Mouse (Mus musculus): ENCODE measurements at regions not wholly inside any gene's neighbourhood (a gene's known extent, or its start where the extent isn't known, plus 50 kb on each side); places are given as distances from the start of the nearest gene placed in this dataset.

DNA sequence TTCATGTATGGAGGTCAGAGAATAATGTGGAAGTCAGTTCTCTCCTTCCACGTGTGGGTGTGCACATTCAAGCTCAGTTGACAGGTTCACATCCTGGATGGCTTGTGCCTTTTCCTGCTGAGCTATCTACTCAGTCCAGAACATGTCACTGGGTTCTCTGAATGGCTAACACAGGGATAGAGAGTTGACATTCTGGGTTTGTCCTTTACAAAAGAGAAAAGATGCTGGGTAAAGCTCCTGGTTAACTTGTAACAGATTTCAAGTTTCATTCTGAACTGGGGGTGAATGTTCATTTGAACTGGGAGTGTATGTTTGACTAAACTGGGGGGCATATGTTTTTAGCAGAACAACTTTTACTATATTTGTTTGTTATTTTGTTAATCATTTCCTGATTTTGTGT is 133.0 kb downstream of the Tmem17 start:
- DNase-seq = no peak

DNA sequence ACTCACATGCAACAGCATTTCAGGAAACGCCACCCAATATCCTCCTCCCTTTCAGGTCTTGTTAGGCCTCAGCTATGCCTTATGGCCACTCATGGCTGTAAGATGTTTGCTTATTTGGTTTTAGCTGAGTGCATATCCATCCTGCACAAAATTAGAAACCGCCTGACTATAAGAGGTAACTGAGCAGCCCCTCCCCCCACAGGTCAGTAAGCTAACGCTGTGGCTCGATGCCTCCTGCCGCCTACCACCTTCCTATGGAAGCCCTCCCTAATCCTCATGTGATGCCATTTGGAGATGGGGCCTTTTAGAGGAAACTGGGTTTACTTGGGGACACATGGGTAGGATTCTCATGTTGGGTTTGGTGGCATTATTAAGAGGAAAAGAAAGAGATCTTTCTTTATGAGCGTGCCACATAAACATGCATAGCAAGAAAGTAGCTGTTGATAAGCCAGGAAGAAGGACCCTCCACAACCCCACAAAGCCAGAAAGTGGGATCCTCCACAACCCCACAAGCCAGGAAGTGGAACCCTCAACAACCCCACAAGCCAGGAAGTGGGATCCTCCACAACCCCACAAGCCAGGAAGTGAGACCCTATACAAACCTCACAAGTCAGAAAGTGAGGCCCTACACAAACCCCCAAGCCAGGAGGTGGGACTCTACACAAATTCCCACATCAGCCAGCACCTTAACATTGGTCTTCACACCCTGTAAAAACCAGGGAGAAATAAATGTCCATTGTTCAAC is 134.5 kb downstream of the Tmem17 start:
- DNase-seq = no peak

DNA sequence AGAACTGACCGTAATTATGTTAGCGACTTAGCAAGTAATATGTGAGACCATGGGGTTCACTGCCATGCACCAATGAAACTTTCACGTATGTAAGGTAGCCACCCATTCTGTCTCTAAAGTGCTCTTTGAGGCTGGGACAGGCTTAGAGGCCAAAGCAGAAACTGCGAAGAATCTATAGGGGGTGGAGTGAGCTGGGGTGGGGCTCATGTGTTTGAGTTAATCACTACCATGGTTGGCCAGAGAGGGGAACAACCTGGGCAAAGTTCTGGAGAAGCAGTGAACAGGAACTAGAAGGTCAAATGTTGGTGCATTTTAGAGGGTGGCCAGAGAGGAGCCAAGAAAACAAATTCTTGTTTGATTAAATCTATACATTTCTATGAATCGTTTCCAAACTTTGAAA is 136.4 kb downstream of the Tmem17 start:
- no peak for DNase-seq

DNA sequence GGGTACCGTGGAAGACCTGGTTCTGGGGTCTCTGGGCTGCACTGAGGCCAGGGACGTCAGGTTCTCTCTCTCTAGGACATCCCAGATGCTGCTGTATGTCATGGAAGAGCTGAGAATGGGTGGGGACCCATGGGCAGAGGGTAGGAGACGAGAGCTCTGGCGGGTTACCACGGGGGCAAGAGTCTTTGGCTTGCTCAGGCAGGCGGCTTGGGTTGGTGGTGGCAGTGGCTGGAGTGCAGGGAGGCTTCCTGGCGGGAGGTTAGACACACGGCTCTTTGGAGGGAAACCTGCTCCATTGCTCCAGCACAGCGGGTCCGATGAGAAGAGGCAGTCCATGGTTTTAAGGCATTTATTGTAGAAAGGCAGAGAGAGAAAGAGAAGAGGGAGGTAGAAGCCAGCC is 138.9 kb downstream of the Tmem17 start:
- no peak for DNase-seq

DNA sequence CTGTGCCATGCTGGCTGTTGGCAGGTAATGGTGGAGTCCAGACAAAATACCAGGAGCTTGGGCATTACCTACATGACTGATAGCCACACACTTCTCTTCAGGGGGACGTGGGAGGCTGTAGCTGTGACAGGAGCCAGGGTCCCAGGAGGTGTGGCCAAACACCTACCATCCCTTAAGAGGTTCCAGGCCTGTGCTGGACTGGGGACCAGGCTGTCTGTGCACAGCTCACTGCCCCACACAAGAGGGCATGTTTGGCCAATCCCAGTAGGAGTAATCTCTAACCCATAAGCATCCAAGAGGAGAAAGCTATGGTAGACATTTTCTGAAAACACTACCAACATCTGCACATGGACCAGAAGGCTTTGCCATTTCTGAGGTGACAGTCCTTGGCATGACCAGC is 139.4 kb downstream of the Tmem17 start:
- DNase-seq = no peak

DNA sequence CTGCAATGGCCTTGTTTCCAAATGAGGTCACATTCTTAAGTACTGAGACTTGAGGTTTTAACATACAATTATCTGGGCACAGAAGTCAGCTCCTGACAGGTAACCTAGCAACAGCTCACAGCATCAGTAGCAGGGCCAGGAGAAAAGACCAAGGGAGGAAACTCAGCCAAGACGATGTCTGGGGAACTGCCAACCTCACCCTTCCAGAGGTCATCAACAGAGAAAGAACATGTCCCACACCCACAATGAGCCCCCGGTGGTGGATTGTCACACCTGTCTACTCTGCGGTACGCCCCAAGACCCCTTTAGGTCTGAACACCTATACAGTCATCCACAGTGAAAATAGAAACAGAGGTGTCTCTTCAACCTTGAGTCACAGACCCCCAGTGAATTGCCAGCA is 140.0 kb downstream of the Tmem17 start:
- no peak for DNase-seq

DNA sequence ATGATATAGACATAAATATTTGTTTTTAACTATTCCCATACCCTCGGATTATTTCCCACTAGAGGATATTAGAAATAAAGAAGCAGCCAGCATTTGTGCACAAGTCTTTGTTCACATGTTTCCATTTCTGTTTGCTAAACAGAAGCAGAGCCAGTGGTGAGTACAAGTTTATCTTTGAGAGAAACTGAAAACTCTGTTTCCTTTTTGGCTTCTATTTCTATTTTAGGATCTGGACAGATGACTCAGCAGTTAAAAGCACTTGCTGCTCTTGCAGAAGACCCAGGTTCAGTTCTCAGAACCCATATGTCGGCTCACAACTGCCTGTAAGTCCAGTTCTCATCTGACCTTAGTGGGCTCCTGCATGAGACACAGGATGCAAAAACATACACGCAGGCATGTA is 141.0 kb downstream of the Tmem17 start:
- no peak for DNase-seq

DNA sequence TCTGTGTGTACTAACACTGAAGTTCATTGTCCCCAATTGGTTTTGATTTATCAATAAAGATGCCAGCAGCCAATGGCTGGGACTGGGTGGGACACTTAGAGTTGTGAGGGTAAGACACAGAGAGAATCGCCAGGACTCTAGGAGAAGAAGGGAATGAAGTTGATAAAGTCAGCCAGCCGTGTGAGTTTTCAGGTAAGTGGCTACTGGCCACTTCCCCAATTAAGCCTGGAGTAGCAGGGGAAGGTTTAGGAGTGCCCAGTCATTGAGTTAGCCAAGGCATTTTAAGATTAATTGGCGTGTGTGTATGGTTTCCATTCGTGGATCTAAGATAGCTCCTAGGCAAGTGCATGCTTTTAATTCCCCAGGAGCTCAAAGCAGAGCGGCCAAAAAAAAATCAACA is 141.5 kb downstream of the Tmem17 start:
- DNase-seq = no peak

DNA sequence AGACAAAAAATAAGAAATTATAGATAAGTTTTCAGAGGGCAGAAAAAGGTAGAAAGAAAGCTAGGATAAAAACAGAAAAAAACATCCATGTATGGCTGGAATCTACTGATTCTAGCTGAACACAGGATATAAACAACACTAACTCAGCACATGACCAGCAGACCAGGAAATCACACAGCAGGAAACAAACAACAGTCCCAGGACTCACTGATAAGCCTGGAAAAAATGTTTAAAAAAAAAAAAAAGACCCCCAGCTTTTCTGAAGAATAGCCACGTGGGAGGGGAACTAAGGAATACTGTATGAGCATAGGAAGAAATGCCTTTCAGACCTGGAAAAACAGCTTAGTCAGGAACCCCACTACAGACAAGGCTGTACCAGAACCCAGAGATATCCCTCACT is 145.7 kb downstream of the Tmem17 start:
- no peak for DNase-seq

DNA sequence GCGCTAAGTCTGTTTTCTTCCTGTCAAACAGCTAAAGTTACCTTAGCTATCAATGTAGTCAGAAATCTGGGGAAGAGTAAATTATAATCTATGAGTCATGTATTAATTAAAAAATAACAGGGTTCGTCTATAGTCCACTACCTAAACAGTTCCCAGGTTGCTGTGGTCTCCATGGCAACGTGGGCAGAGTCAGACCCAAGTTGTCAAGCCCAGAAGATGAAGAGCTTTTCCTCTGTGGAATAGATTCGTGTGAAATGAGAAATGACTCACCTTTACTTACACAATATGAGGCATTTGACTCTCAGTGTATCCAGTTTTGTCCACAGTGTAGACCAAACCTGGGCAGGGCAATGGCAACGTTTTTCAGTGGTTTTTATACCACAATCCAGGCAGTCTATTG is 149.2 kb downstream of the Tmem17 start:
- peak; percentile 29 for DNase-seq

DNA sequence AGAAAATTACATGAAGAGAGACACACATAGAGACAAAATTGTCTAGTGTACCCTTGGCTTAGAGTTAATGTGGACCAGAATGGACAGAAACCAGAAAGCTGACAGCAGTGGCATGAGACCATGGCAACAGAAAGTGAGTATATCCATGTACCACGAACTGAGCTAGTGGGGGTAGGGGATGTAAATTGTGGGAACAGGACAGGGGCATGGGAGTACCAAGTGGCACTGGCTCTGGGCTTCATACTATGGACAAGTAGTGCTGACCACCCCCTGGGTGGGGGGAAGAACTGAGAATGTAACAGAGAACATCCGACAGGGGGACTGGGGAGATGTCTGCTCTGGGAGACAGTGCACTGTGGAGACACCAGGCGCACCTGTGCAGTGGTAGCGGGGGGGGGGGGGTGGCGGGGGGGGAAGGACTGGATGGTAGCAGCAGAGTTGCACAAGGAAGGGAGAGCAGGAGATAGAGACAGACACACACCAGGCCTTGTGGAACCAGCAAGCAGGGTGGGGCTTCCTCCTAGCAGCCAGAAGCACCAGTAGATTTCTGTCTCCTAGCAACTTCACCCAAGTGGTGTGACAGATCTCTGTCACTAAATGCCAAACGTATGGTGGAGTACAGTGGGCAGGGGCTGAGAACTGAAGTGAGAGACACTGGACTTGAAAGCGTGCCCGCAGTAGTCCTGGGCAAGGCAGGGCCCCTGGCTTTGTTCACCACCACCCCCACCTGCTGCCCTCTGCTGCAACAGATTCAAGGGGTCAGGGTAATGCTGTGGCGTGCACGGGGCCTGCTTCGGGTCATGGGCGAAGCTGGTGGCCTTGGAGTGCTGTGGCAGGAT is 150.0 kb downstream of the Tmem17 start:
- DNase-seq = peak; percentile 56

DNA sequence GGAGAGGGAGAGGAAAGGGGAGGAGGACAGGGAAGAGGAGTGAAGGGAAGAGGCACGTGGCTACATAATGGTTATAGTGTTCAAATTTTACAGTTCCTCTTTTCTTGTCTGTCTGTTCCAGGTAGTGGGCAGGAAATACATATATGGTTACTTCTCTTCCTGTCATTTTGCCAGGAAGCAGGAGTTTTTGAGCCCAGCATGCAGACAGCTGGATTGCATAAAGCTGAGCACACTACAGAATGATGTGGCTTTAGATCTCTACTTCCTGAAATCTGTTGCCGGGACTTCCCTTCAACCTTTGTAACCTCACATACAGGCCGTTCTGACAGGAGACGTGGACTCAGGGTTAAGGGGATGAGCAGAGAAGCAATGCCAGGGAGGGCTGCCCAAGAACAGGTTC is 154.1 kb downstream of the Tmem17 start:
- DNase-seq = no peak

DNA sequence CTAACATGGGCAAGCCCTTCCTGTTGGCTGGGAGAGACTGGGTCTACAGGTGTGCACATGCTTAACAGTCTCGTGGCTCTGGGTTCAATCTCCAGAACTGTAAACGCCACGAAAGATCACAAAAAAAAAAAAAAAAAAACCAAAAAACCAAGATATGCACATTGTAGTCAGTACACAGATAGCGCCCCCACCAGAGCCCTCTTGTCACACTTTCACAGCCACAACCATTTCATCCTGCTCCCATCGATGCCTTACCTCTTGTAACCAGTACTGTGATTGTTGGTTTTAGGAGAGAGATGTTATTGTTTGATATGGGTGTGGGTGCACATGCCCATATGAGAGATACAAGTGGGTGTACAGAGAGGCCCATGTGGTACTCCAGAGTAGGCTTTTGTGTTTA is 154.5 kb downstream of the Tmem17 start:
- DNase-seq = no peak

DNA sequence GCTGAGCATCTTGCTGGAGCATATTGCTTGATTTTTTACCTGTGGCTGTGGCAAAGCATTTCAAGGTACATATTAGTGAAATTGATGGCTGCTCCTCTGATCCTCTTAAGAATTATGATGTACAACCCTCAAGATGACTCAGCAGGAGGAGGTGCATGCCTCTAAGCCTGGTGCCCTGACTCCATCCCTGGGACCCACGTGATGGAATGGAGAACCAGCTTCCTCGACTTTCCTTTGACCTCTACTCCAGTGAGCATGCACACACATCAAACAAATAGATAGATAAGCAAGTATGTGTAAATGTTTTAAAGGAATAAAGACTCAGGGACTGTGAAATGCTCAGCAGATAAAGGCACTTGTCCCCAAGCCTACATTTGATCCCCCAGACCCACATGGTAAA is 156.3 kb downstream of the Tmem17 start:
- DNase-seq = no peak

DNA sequence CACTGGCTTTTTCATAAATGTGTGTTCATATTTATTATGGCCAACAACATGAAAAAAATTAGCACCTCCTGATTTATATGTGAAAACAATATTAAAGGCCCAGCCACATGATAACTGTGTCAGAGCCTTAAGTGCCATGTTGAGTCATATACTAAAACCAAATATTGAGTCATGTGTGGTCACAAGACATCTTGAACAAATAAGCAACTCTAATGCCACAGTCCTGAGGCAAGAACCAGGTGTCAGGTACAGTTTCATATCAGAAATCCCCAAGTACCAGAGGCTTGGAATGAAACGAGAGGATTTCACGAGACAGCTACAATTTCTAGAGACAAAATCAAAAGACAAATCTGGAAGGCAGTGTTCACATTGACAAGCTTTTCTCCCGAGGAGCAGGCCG is 157.4 kb downstream of the Tmem17 start:
- DNase-seq = no peak

DNA sequence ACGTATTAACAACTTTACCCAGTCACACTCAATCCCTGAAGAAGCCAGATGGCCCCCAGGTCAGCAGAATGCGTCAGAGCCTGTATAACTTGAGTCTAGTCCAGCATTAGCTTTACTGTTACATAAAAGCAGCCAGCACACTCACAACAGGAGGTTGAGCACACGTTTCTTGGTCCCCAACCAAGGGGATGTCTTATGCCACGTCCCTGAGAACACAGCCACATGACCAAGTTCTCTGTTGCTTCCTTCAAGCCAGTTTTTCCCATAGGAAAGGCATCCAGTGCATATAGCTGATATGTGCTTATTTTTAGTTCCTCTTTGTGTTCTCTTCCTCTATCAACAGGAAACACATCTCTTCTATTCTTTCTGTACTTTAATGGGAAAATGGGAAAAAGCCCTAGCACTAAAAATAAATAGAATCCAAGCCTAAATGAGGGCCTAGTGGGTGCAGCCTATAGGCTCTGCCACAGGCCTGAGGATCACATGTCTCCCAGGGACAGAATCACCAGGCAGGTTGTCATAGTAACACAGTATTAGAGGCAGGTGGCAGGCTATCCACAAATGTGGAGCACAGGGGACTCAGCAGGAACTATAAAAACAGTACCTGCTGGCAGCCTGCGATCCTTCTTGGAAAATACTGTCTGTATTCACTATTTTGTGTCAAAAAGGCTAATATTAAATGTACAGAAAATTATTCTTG is 160.1 kb downstream of the Tmem17 start:
- no peak for DNase-seq

DNA sequence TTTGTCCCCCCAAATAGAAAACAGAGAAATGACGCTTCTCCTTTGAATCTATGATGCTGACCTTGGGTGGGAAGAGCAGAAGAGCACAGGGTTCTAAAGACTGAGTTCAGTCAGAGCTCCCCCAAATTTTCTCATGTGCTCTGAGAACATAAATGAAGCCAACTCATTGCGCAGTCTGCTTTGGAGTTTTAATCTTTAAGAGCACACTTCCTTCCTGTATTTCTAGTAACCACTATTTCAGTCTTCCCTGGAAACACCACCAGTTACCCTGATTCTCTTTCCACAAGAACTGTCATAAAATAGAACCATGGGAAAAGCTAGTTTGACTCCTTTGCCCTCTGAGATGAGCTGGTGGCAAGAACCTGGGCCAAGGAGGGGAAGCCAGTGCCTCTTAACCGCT is 163.2 kb downstream of the Tmem17 start:
- no peak for DNase-seq

DNA sequence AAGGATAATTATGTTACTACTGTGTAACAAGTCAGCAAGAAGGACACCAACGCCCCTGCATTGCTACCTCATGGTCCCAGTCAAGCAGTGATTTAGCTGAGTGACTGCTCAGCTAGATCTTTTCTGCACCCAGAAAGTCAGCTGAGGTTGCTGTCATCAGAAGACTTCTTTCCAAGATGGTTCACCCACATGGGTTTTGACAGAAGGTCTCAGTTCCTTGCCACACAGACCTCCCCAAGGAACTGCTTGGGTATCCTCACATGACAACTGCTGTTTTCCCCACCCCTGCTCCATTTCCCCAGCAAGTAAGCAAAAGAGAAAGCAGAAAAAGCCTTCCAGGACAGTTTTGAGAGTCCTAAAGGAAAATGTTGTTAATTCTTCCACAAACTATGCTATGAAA is 163.9 kb downstream of the Tmem17 start:
- no peak for DNase-seq

DNA sequence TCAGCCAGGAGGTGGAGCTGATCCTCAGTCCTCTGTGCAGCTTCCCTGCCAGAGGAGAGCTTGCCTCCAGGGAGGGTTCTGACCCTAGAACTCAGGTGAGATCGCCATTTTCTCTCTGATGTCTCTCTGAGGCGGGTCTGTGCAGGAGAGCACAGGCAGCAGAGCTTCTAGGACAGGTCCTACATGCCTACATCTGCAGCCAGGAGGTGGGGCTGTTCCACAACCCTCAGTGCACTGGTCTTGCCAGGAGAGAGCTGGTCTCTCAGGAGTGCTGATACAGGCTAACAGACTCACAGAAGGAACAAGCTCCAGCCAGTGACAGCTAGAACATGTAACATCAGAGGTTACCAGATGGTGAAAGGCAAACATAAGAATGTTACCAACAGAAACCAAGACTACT is 165.4 kb downstream of the Tmem17 start:
- peak; percentile 68 for DNase-seq

DNA sequence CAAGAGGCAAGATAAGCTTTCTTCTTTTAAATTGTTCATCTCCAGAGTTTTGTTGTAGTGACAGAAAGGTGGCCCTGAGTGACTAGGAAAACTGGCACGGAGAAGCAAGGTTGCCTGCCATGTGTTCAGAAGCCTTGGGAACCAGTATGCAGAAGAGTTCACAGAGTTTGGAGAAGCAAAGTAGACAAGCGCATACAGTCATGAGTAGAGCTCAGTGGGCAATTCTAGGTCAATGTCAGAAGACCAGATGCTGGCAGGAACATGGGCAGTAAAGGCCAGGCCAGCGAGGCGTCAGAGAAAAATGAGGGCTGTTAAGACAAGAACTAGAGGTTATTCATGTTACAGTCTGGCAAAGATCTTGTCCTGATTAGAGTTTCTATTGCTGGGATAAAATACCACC is 172.7 kb downstream of the Tmem17 start:
- DNase-seq = peak; percentile 74

DNA sequence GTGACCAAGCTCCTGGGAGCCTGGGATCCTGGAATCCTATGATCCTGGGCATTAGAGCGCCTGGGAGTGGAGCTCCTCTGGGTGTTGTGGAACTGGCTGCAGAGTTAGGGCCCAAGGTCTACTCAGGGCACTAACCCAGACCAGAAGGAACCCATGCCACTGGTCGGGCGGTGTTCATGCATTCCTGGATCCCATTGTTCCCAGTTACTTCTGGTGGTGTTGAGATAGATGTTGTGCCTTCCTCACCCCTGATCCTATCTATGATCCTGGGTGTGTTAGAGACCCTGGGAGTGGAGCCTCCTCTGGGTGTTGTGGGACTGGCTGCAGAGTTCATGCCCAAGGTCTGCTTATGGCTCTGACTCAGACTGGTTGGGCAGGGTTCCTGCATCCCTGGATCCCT is 169.9 kb downstream of the B3gnt2 start:
- DNase-seq = peak; percentile 30

DNA sequence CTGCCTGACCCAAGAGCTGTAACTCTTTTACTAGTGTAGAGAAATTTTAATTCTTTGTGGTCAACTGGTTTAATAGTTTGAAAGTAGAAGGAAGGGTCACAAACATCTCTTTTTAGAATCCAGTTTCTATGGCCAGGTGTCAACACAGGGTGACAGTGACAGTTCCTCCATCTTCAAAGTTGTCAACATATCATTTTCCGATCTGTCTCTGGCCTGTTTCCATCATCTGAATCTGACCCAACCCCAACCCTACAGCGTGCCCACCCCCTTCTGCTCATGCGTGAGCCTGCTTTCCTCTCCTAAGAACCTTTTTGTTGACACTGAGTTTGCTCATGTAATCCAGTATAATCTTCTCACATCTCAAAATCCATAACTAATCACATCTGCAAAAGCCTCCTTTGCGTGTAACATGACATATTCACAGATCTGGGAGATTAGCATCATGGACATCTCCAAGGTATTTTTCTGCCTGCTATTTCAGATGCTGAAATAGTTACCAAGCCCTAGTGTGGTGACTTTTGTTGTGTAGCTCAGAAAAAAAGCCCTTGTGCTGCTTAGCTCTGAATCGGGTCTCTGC is 168.4 kb downstream of the B3gnt2 start:
- DNase-seq = no peak

DNA sequence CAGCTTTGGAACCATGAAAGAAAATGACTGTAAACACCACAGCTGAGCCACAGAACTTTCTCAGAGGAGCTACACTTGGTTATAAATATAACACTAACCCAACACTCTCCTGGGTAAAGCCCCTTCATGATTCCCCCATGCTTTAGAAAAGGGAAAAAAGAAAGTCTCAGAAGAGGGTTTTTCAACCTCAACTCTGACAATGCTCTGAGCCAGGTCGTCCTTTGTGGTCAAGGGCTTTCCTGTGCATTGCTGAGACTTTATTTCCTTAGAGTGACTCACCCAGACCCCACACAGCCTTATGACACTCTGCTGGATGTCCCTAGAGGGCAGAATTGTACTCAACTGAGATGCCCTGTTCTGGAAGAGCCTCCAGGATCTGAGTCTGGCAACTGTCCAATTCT is 167.8 kb downstream of the B3gnt2 start:
- peak; percentile 49 for DNase-seq

Data from adrenal gland, postnatal 14 days (tissue).